Mouse (Mus musculus): ENCODE results near the gene Nck2. TPM values are rescaled to one million over a fixed set of nuclear protein-coding genes. Genes with fewer than 3 reads are reported as not detected.

Gene Nck2
- polyA plus RNA-seq, 1 experiment: 19.1 TPM

- Histone ChIP-seq H3K4me1 (ENCODE audit: control insufficient read depth, insufficient read depth, low read length) (no peaks in the 10 kb centered on the region), H3K4me3 (ENCODE audit: insufficient read depth, low read depth, low read length) (no peak overlapping the region), H3K27ac (ENCODE audit: insufficient read depth, low read depth, low read length) (no peak overlapping the region), H3K36me3 (ENCODE audit: control insufficient read depth, insufficient read depth, low read length) (no peaks in the 10 kb centered on the region), H3K27me3 (replicated peaks; ENCODE audit: control insufficient read depth, insufficient read depth, low read length) (no peaks in the 10 kb centered on the region)
- TF ChIP-seq POLR2A (IDR thresholded peaks at IDR 0.05; ENCODE audit: low read depth, low read length) (no peak), CTCF (conservative IDR thresholded peaks at IDR 0.05; ENCODE audit: insufficient read depth, insufficient read length, low read depth, low read length) (no peak)
- 82% methylated on average over 8 of the region's 8 CpGs for WGBS
- DNase-seq: no peak
Measured at GRCm38 (mm10) chr1:43566677-43567377, 122.4 kb downstream of the Nck2 start.

DNA sequence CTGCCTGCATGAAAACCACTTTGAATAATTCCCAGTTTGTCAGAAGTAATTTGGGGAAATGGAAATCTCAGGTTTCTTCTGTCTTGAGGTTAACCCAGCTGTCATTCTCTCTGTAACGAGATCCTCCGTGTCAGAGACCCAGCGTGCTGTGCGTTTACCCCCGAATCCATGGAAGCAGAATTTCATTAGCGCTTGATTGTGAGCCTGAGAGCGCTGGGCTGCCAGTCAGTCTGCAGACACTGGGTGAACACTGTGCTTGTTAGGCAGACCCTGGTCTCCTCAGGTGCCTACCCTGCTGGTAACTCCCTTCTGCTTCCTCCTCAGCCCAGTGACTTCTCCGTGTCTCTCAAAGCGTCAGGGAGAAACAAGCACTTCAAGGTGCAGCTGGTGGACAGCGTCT lies 124.4 kb downstream of the Nck2 start:
- DNase-seq: no peak
- TF ChIP-seq POLR2A (IDR thresholded peaks at IDR 0.05; ENCODE audit: low read depth, low read length) (no peak), CTCF (conservative IDR thresholded peaks at IDR 0.05; ENCODE audit: insufficient read depth, insufficient read length, low read depth, low read length) (no peak)
- Histone ChIP-seq H3K36me3 (ENCODE audit: control insufficient read depth, insufficient read depth, low read length) (no peaks in the 10 kb centered on the region), H3K4me3 (ENCODE audit: insufficient read depth, low read depth, low read length) (no peak overlapping the region), H3K4me1 (ENCODE audit: control insufficient read depth, insufficient read depth, low read length) (no peaks in the 10 kb centered on the region), H3K27ac (ENCODE audit: insufficient read depth, low read depth, low read length) (no peak overlapping the region), H3K27me3 (replicated peaks; ENCODE audit: control insufficient read depth, insufficient read depth, low read length) (no peaks in the 10 kb centered on the region)
- 68% methylated on average over 10 of the region's 10 CpGs for WGBS

- H3K4me1 ChIP-seq (ENCODE audit: control insufficient read depth, insufficient read depth, low read length): no peaks in the 10 kb centered on the region
- TF ChIP-seq CTCF (conservative IDR thresholded peaks at IDR 0.05; ENCODE audit: insufficient read depth, insufficient read length, low read depth, low read length) (no peak), POLR2A (IDR thresholded peaks at IDR 0.05; ENCODE audit: low read depth, low read length) (no peak)
- WGBS: 93% methylated on average over 4 of the region's 4 CpGs
- no peaks in the 10 kb centered on the region for H3K36me3 ChIP-seq (ENCODE audit: control insufficient read depth, insufficient read depth, low read length)
- no peaks in the 10 kb centered on the region for H3K27me3 ChIP-seq (replicated peaks; ENCODE audit: control insufficient read depth, insufficient read depth, low read length)
- no peak overlapping the region for H3K27ac ChIP-seq (ENCODE audit: insufficient read depth, low read depth, low read length)
- H3K4me3 ChIP-seq (ENCODE audit: insufficient read depth, low read depth, low read length): no peak overlapping the region
- DNase-seq: no peak
Measured at GRCm38 (mm10) chr1:43571105-43571504, 126.7 kb downstream of the Nck2 start.

DNA sequence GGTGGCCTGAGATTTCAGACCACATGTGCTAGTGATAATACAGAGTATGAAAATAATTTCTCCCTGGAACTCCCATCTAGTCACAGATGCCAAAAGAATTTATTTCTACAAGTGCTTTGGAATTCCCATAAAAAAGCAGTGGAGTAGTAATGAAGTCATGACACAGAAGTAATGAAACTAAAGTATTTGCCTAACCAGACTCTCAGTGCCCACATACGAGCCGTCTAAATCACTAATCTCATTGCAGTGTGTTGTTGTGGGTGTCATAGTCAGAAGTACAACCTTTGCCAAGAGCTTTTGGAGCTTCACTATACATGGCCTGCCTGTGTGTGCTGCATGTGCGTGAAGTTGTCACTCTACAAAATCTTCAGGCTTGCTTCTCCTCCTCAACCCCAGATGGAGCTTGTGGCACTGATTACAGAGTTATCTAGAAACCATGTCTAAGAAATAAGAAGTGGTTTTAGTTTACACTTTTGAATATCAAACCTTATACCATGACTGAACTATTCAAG lies 130.5 kb downstream of the Nck2 start:
- WGBS: 77% methylated on average over 3 of the region's 3 CpGs
- no peak for DNase-seq
- no peaks in the 10 kb centered on the region for H3K36me3 ChIP-seq (ENCODE audit: control insufficient read depth, insufficient read depth, low read length)
- no peak overlapping the region for H3K4me3 ChIP-seq (ENCODE audit: insufficient read depth, low read depth, low read length)
- no peaks in the 10 kb centered on the region for H3K4me1 ChIP-seq (ENCODE audit: control insufficient read depth, insufficient read depth, low read length)
- TF ChIP-seq CTCF (conservative IDR thresholded peaks at IDR 0.05; ENCODE audit: insufficient read depth, insufficient read length, low read depth, low read length): no peak
- no peak for TF ChIP-seq POLR2A (IDR thresholded peaks at IDR 0.05; ENCODE audit: low read depth, low read length)
- H3K27ac ChIP-seq (ENCODE audit: insufficient read depth, low read depth, low read length): no peak overlapping the region
- H3K27me3 ChIP-seq (replicated peaks; ENCODE audit: control insufficient read depth, insufficient read depth, low read length): no peaks in the 10 kb centered on the region

DNA sequence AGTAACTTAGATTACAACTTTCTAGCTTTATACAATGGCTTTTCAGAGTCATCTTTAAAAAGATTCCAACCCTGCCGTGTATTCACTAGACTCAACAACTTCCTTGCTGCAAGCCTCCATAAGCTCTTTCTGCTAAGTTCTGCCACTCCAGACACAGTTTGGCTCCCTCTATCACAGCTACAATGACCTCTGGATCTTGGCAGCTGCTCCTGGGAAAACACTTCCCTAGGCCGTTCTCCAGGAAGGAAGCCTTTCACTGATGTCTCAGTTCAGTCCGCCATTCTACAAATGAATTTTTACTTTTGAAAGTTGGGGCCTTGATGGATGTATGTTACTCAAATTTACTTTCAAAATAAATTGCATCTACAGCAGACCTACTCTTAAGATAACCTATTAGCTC lies 133.0 kb downstream of the Nck2 start:
- Histone ChIP-seq H3K27ac (ENCODE audit: insufficient read depth, low read depth, low read length) (no peak overlapping the region), H3K4me1 (ENCODE audit: control insufficient read depth, insufficient read depth, low read length) (no peaks in the 10 kb centered on the region), H3K27me3 (replicated peaks; ENCODE audit: control insufficient read depth, insufficient read depth, low read length) (no peaks in the 10 kb centered on the region), H3K36me3 (ENCODE audit: control insufficient read depth, insufficient read depth, low read length) (no peaks in the 10 kb centered on the region), H3K4me3 (ENCODE audit: insufficient read depth, low read depth, low read length) (no peak overlapping the region)
- 58% methylated on average over 3 of the region's 3 CpGs for WGBS
- peak; percentile 4 for DNase-seq
- TF ChIP-seq CTCF (conservative IDR thresholded peaks at IDR 0.05; ENCODE audit: insufficient read depth, insufficient read length, low read depth, low read length) (no peak), POLR2A (IDR thresholded peaks at IDR 0.05; ENCODE audit: low read depth, low read length) (no peak)

DNA sequence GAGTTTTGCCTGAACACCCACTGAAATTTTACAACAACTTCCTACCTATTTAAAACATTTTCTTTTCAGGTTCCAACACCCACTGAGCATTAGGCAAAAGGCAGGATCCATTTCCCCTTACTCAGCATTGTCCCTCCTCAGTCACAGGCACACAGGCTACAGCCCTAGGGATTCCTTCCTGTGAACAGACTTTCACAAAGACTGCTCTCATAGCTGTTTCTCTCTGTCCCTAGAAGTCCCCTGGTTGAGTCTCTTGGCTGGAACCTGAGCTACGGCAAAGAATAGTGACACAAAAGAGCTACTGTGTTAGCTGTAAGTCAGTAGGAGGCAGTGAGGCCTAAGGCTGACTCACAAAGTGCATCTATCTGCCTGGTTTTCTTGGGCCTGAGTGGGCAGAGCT lies 139.2 kb downstream of the Nck2 start:
- H3K36me3 ChIP-seq (ENCODE audit: control insufficient read depth, insufficient read depth, low read length): no peaks in the 10 kb centered on the region
- no peak overlapping the region for H3K27ac ChIP-seq (ENCODE audit: insufficient read depth, low read depth, low read length)
- WGBS: 89% methylated on average over 1 of the region's 1 CpGs
- no peak for DNase-seq
- no peaks in the 10 kb centered on the region for H3K27me3 ChIP-seq (replicated peaks; ENCODE audit: control insufficient read depth, insufficient read depth, low read length)
- no peak for TF ChIP-seq CTCF (conservative IDR thresholded peaks at IDR 0.05; ENCODE audit: insufficient read depth, insufficient read length, low read depth, low read length)
- TF ChIP-seq POLR2A (IDR thresholded peaks at IDR 0.05; ENCODE audit: low read depth, low read length): no peak
- H3K4me3 ChIP-seq (ENCODE audit: insufficient read depth, low read depth, low read length): no peak overlapping the region
- no peaks in the 10 kb centered on the region for H3K4me1 ChIP-seq (ENCODE audit: control insufficient read depth, insufficient read depth, low read length)

DNA sequence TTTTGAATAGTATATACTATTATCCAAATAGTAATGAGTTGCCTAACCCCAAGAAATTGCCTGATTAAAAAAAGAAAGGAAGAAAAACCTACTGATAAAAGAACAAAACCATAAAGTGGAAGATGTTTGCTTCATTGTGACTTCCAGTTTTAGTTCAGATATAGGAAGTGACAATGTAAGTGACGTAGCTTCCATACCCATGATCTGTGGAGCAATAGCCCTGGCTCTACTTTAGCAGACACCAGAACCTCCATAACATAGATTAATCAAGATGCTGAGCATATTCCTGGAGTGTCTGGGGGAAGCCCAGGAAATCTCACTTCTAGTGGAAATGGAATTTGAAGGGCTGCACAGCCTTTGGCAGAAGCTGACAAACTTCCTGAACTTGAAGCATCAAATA lies 144.6 kb downstream of the Nck2 start:
- no peaks in the 10 kb centered on the region for H3K4me1 ChIP-seq (ENCODE audit: control insufficient read depth, insufficient read depth, low read length)
- H3K36me3 ChIP-seq (ENCODE audit: control insufficient read depth, insufficient read depth, low read length): no peaks in the 10 kb centered on the region
- TF ChIP-seq CTCF (conservative IDR thresholded peaks at IDR 0.05; ENCODE audit: insufficient read depth, insufficient read length, low read depth, low read length): no peak
- no peak overlapping the region for H3K27ac ChIP-seq (ENCODE audit: insufficient read depth, low read depth, low read length)
- DNase-seq: no peak
- 88% methylated on average over 1 of the region's 1 CpGs for WGBS
- no peaks in the 10 kb centered on the region for H3K27me3 ChIP-seq (replicated peaks; ENCODE audit: control insufficient read depth, insufficient read depth, low read length)
- no peak overlapping the region for H3K4me3 ChIP-seq (ENCODE audit: insufficient read depth, low read depth, low read length)

Data from kidney, adult 2 months (tissue).